Mouse (Mus musculus) testis, adult 2 months (tissue): Measurements from ENCODE around the gene Rps9.
"Not testable (repeated sequence)": the region's sequence is repeated elsewhere in the genome, so short reads cannot be mapped to it uniquely, and the experiment has no call there.

Source experiments
- CTCF ChIP-seq: fragments of 200-500 bp; IDR thresholded peaks from 2 replicates; pipeline ENCODE4 v1.5.1; 2012; ENCODE audit warnings: low read depth, mild to moderate bottlenecking, inconsistent platforms, low read length, moderate library complexity; ENCODE audit not compliant: control insufficient read depth, insufficient read depth, insufficient replicate concordance
- POLR2A ChIP-seq: fragments of 200-500 bp; IDR thresholded peaks from 2 replicates; pipeline ENCODE4 v1.6.1; 2012; ENCODE audit warnings: low read depth, mild to moderate bottlenecking, inconsistent platforms, low read length, moderate library complexity; ENCODE audit not compliant: control insufficient read depth

- not testable (repeated sequence) for TF ChIP-seq CTCF, POLR2A
Measured at GRCm38 (mm10) chr7:3725459-3725858, 21.7 kb downstream of the Rps9 start.
